Mouse (Mus musculus) bone marrow macrophage, adult 2 months (primary cell): ENCODE data around the gene Smg6. TPM values are rescaled to one million over a fixed set of nuclear protein-coding genes. Genes with fewer than 3 reads are reported as not detected.

Source experiments
- H3K27ac ChIP-seq: 2 replicates; pipeline ENCODE4 v1.5.1; 2012; ENCODE audit warnings: low read depth, low read length; ENCODE audit not compliant: insufficient read depth
- H3K4me1 ChIP-seq: 2 replicates; pipeline ENCODE4 v1.6.1; 2012; ENCODE audit warnings: low read length; ENCODE audit not compliant: control insufficient read depth, insufficient read depth
- H3K4me3 ChIP-seq: 2 replicates; pipeline ENCODE4 v1.5.1; 2012; ENCODE audit warnings: mild to moderate bottlenecking, low read length, moderate library complexity; ENCODE audit not compliant: insufficient read depth
- CTCF ChIP-seq: IDR thresholded peaks from 2 replicates; pipeline ENCODE4 v1.5.1; 2012; ENCODE audit warnings: low read depth, mild to moderate bottlenecking, low read length, moderate library complexity
- POLR2A ChIP-seq: IDR thresholded peaks from 2 replicates; pipeline ENCODE4 v1.6.1; 2012; ENCODE audit warnings: mild to moderate bottlenecking, low read depth, low read length, borderline replicate concordance
- polyA plus RNA-seq: library from polyadenylated mRNA; stranded (reverse); fragments of >200 nt; gene quantifications from 2 replicates; pipeline ENCODE4 v1.2.4, GENCODE M21; 2012; ENCODE audit not compliant: missing spikeins, insufficient read depth, insufficient read length

Smg6 gene
- polyA plus RNA-seq, 1 experiment, result 14.7 TPM

DNA sequence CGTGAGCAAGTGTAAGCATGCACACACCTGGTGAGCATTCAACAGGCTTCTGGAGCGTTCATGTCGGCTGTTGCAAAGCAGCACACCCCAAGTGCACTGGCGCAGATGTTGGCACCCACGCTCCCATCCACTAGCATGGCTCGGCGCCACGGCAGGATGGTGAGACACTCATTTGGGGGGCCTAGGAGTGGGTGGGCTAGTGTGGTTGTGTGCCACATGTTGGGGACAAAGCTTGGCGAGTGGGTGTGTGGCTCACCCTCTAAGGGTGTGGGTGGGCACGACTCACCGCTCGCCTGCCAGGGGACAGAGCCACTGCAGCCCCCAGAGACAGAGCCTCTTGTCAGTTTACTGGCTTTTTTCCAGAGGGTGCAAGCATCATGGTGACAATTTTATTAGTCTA, 275.3 kb downstream of the Smg6 start:
- no peak for TF ChIP-seq CTCF
- no peak for TF ChIP-seq POLR2A
- peaks cover 15% of the 10 kb centered on the region for H3K4me1 ChIP-seq
- H3K4me3 ChIP-seq, result no peak overlapping the region
- no peak overlapping the region for H3K27ac ChIP-seq

DNA sequence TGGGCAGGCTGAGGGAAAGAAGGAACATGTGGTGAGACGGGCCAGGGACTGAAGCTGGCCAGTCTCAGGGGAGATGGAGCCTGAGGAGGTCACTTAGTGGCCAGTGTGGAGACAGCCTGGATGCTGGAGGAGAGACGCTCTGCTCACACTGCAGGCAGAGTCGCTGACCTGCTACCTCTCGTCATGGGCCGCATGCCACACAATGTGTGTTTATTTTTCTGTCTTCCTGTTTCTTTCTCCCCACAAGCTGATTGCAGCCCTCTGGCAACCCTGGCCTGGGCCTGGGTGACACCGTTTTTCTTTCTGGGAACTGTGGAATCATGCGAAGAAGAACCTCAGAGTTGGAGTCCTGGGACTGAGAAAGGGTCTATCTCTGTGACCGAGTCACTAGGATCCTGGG, 276.1 kb downstream of the Smg6 start:
- TF ChIP-seq POLR2A (no peak), CTCF (no peak)
- peaks cover 15% of the 10 kb centered on the region for H3K4me1 ChIP-seq
- H3K27ac ChIP-seq, result no peak overlapping the region
- no peak overlapping the region for H3K4me3 ChIP-seq

DNA sequence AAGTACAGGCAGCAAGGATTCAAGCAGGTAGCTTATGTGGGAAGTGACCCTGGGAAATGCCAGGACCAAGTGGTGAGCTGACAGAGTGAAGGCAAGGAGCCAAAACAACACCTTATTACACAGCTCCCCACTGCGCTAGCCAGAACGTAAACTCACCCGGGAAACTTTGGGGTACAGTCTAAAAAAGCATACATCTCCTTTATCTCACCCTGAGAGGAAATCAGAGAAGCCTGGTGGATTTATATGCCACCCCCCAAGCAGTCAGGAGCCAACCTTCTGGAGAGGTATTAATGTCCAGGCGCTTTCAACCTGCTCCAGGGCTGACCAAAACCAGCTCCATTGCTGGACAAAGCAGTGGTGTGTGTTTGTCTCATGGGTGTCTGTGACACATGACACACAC, 278.3 kb downstream of the Smg6 start:
- TF ChIP-seq CTCF, result no peak
- no peak for TF ChIP-seq POLR2A
- H3K27ac ChIP-seq, result no peak overlapping the region
- no peak overlapping the region for H3K4me3 ChIP-seq
- peaks cover 16% of the 10 kb centered on the region for H3K4me1 ChIP-seq

DNA sequence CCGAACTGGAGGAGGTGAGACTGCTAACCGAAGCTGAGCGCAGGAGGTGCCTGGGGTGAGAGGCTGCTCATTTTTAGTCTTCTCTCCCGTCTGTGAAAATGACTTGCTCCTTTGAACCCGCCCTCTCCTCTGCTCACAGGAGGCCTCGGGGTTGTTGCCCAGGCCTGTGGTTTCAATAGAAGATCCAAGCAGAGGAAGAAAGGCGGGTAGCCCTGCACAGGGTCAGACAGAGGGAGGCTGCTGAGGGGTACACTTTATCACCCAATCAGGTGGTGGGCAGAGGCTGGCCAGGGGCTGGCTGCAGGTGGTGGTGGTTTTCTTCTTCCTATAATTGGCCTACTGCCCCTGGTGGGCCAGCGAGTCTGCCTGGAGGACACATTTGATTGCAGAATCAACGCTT, 278.8 kb downstream of the Smg6 start:
- Histone ChIP-seq H3K4me1 (peaks cover 20% of the 10 kb centered on the region), H3K4me3 (no peak overlapping the region), H3K27ac (no peak overlapping the region)
- no peak for TF ChIP-seq POLR2A
- no peak for TF ChIP-seq CTCF

DNA sequence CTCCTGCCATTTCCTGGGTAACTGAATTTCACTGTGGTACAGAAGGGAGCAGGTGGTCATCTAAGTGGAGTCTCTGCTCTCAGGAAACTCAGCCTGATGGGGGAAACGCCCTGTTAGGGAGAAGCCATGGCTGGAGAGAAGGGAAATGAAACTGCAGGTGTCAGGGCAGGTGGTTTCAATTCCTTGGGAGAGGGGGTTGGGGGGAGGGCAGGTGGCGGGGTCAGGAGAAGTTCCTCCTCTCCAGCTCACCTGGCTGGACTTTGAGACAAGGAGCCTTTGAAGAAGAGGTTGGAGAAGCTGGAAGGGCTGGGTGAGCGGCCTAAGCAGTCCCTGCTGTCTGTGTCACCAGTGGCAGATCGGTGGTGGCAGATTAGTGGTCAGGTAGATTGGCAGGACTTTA, 280.7 kb downstream of the Smg6 start:
- peaks cover 26% of the 10 kb centered on the region for H3K4me1 ChIP-seq

DNA sequence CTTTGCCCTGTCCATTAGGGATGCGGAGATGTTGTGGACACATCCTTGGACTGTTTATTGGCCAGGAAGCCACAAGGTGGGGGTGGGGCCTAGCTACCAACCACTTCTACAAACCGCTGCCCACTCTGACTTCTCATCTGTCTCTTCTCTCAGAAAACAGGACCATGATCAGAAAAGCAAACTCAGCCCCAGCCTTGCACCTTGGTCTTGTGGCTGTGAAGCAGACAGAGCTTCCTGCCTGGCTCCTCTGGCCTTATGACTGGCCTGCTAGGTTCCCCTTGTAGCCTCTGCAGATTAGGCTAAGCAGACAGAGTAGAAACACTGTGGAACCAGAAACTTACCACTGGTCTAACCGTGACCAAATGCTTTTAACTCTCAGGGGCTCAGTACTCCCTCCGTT, 283.7 kb downstream of the Smg6 start:
- Histone ChIP-seq H3K4me3 (no peak overlapping the region), H3K4me1 (peaks cover 38% of the 10 kb centered on the region), H3K27ac (peak overlapping the region; percentile 68)
- no peak for TF ChIP-seq POLR2A
- no peak for TF ChIP-seq CTCF

More for the DNA sequence above, 280.7 kb downstream of the Smg6 start:
- Histone ChIP-seq H3K4me3 (no peak overlapping the region), H3K27ac (no peak overlapping the region)
- TF ChIP-seq CTCF, result no peak
- TF ChIP-seq POLR2A, result no peak

DNA sequence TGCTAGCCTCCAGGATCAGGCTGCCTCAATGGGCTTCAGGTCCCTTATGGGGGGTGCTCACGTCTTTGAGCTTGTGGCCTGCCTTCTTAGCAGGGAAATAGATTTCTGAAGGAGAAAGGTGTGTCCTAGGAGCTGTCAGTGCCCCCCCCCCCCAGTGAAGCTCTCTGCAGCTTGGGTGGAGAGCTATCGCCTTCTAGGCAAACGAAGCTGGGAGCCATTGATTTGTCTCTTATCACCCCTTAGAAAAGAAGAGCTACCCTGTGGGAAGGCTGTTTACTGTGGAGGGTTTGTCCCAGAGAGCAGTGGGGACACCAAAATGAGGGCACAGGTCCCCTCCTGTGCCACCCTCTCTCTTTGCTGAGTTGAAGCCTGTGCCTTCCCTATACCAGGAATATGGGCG, 284.5 kb downstream of the Smg6 start:
- H3K4me3 ChIP-seq, result no peak overlapping the region

DNA sequence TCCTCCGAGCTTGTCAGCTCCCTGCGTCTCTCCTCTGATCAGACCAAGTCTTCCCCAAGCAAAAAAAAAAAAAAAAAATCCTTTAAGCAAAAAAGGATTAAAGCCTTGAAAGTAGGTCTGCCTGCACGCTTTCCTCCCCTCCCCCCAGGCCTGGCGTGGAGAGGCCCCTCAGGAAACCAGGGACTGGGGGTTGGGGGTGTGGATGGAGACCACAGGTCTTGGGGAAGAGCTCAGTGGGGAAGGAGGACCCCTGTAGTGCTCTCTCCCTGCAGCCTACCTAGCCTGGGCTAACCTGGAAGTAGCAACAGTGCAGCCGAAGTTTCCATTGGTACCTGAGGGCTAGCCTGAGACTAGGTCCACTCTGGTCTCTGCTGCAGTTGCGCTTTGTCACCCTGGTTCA, 285.1 kb downstream of the Smg6 start:
- H3K27ac ChIP-seq, result no peak overlapping the region

More for the DNA sequence above, 284.5 kb downstream of the Smg6 start:
- Histone ChIP-seq H3K4me1 (peaks cover 38% of the 10 kb centered on the region), H3K27ac (peak overlapping the region; percentile 68; the same call in 1 of the 2 replicates)
- no peak for TF ChIP-seq POLR2A
- no peak for TF ChIP-seq CTCF

DNA sequence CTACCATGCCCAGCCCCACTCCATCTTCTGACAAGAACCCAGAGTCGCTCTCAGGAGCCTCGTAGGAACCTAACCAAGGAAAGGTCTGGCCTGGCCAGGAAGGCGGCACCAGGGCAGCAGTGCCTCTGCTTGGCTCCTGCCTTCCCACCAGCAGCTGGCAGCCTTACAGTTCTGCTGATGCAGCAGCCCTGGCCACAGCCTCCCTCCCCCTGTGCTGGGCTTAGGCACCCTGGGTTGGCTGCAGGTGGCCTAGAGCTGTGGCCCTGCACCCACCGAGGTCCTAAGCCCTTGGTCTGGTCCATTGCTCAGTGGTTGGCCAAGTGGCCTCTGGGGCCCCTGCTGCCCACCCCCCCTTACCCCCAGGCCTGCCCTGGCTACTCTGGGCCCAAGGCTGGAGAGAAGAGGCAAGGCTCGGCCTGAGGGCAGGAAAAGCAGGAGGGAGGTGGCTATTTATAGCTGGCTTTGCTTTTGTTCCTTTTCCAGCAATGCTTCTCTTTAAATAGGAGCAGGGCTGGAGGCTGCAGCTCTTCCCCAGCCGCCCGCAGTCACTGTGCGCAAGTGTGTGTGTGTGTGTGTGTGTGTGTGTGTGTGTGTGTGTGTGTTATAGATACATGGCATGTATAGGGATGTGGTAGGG, 286.5 kb downstream of the Smg6 start:
- peak overlapping the region; percentile 70 for H3K27ac ChIP-seq
- H3K4me3 ChIP-seq, result no peak overlapping the region
- TF ChIP-seq POLR2A (no peak), CTCF (no peak)
- peaks cover 38% of the 10 kb centered on the region for H3K4me1 ChIP-seq

More for the DNA sequence above, 285.1 kb downstream of the Smg6 start:
- TF ChIP-seq POLR2A, result no peak
- no peak overlapping the region for H3K4me3 ChIP-seq
- H3K4me1 ChIP-seq, result peaks cover 38% of the 10 kb centered on the region

DNA sequence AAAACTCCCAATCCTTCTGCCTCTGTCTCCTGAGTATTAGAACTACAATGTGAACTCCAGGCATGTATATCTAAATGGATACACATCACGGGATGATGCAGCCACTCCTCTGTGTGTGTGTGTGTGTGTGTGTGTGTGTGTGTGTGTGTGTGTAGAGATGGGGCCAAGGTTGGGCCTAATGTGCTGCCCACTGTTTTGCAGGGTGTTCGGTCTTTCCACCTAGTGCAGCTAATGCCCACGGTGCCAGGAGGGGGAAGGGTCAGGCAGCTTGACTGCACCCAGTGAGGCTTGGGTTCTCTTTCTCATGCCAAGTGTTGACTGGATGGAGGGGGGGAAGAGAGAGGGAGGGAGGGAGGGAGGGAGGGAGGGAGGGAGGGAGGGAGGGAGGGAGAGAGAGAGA, 287.3 kb downstream of the Smg6 start:
- no peak overlapping the region for H3K4me3 ChIP-seq
- H3K4me1 ChIP-seq, result peaks cover 38% of the 10 kb centered on the region
- peak overlapping the region; percentile 11; the same call in 1 of the 2 replicates for H3K27ac ChIP-seq

More for the DNA sequence above, 287.3 kb downstream of the Smg6 start:
- TF ChIP-seq CTCF (no peak), POLR2A (no peak)
